Mouse (Mus musculus) leukemia stem cell, adult 10-12 weeks (primary cell): ENCODE measurements around the gene Usp42. TPM values are rescaled to one million over a fixed set of nuclear protein-coding genes. Genes with fewer than 3 reads are reported as not detected.

ENCODE experiments used
- polyA plus RNA-seq: library from polyadenylated mRNA; stranded (reverse); fragments of >175 nt; gene quantifications from 2 replicates; pipeline ENCODE4 v1.2.3, GENCODE M21; 2012; ENCODE audit warnings: low replicate concordance

Usp42 gene
- polyA plus RNA-seq = 12.4 and 28.1 TPM in 2 replicates

GRCm38 (mm10) chr5:143732180-143732891, at the start of gene Usp42:
Usp42 (minus strand) TSS chr5:143732280.

Other genes starting within 250 kb of the Usp42 start
- gene Rac1, start 204.2 kb downstream of the Usp42 start, polyA plus RNA-seq = 41.3 and 82.8 TPM in 2 replicates
- 35.8 and 51.1 TPM in 2 replicates for gene Cyth3, start 109.8 kb downstream of the Usp42 start, polyA plus RNA-seq
- gene Eif2ak1, start 85.5 kb upstream of the Usp42 start, polyA plus RNA-seq = 31.7 and 35.8 TPM in 2 replicates
- gene Ankrd61, start 165.4 kb upstream of the Usp42 start, polyA plus RNA-seq = 0.27 TPM in 1 of 2 replicates, not detected in the other
- 20.7 and 73.7 TPM in 2 replicates for gene Aimp2, start 177.6 kb upstream of the Usp42 start, polyA plus RNA-seq
- gene Pms2, start 177.7 kb upstream of the Usp42 start, polyA plus RNA-seq = 0.57 and 1.4 TPM in 2 replicates
- gene Gm42421, start 195.9 kb upstream of the Usp42 start, polyA plus RNA-seq = not detected in 2 replicates
- gene Rsph10b, start 200.8 kb upstream of the Usp42 start, polyA plus RNA-seq = not detected in 2 replicates